Comparison of ENCODE assay signal across 8 mouse cellular contexts in genomic region chr8:111732004-111732403, GRCm38 (mm10). TPM values are rescaled to one million over a fixed set of nuclear protein-coding genes. Genes with fewer than 3 reads are reported as not detected.
A peak's percentile ranks its signal among the peaks of the same experiment; 100 is the strongest.
DNase-seq lines count a peak whose midpoint lies in the region; ATAC-seq and TF ChIP-seq lines count a peak whose summit lies in the region.

No protein-coding gene starts in this region.

- TF ChIP-seq CTCF in left cerebral cortex, adult 2 months (IDR thresholded peaks at IDR 0.05): no peak

- H3K4me3 ChIP-seq in left cerebral cortex, adult 2 months: peak overlapping the region; percentile 87

- intact Hi-C loops in left cerebral cortex, adult 2 months (cut with DNase I): no loop called here

- ATAC-seq in megakaryocyte, adult 5-6 weeks (ENCODE audit: poor library complexity, severe bottlenecking): peak; percentile 98

- DNase-seq in adipocyte (ENCODE audit: low spot score): peak; percentile 94
- DNase-seq in embryo, embryonic 10 days (ENCODE audit: low spot score): peak; percentile 99
- peak; percentile 95 to 97 for DNase-seq in gastrocnemius, adult 8-10 months (ENCODE audit: low spot score in 2 of 2)
- peak; percentile 67 for DNase-seq in hindlimb bud, embryonic 11.5 days (ENCODE audit: extremely low spot score, low read depth, low spot score)
- DNase-seq in left cerebral cortex, adult 2 months (ENCODE audit: extremely low spot score in 1 of 2, low spot score in 2 of 2): peak; percentile 94 to 96
- peak; percentile 97 for DNase-seq in right cerebral cortex, adult 18-20 months
- DNase-seq in urinary bladder, adult 2 months (ENCODE audit: low spot score): peak; percentile 97

- peak overlapping the region; percentile 83 for H3K27ac ChIP-seq in left cerebral cortex, adult 2 months

RNA-seq across cellular contexts. Expression of gene Bcar1, which starts 11.6 kb away (rescaled TPM):
- 10 to 100 TPM; 10.7 to 11.1 (median 10.8) TPM for total RNA-seq in gastrocnemius, adult 8-10 months (2022)
- 10 to 100 TPM; 49.3 to 54.2 TPM for total RNA-seq in left cerebral cortex, adult 2 months (2021)
- total RNA-seq in megakaryocyte, adult 5-6 weeks (2015): 0.21 TPM in 1 of 2 replicates, not detected in the other
- total RNA-seq in megakaryocyte, adult 5-6 weeks (2017): not detected in 2 replicates
- 40.1 and 42.5 TPM in 2 replicates for polyA plus RNA-seq in urinary bladder, adult 2 months (2012; rRNA removed)

RNA-seq across cellular contexts. Expression of gene Ctrb1, which starts 41.2 kb away (rescaled TPM):
- total RNA-seq in gastrocnemius, adult 8-10 months (2022): under 1 TPM in 1 of 4 experiments, not detected in 3; 0.35 TPM
- total RNA-seq in left cerebral cortex, adult 2 months (2021): not detected
- total RNA-seq in megakaryocyte, adult 5-6 weeks (2015): not detected in 2 replicates
- not detected in 2 replicates for total RNA-seq in megakaryocyte, adult 5-6 weeks (2017)
- polyA plus RNA-seq in urinary bladder, adult 2 months (2012; rRNA removed): 0.40 and 2.3 TPM in 2 replicates

Comparison
In these comparisons a context has a peak if more than half of its experiments do, and no peak if none do; other contexts are left out.
1. Peak in every context shown above with its lines: DNase-seq, ATAC-seq, H3K4me3 ChIP-seq and H3K27ac ChIP-seq.
2. RNA of gene Bcar1, which starts 11.6 kb away (total RNA-seq): 49.3 to 54.2 TPM in left cerebral cortex, adult 2 months and 10.7 to 11.1 TPM in gastrocnemius, adult 8-10 months; 0.21 TPM in megakaryocyte, adult 5-6 weeks; every median in the first group is over 4 times any median in the second.